Mouse (Mus musculus): ENCODE results near the gene Gja10.

Gja10 gene

GRCm38 (mm10) chr4:32560724-32561554, 41.6 kb downstream of the Gja10 start:
- no peak for DNase-seq (ENCODE audit: low spot score)

GRCm38 (mm10) chr4:32560246-32560645, 42.3 kb downstream of the Gja10 start:
- no peak for DNase-seq (ENCODE audit: low spot score)

- no peak for DNase-seq (ENCODE audit: low spot score)
Observed at GRCm38 (mm10) chr4:32555506-32555905, 47.1 kb downstream of the Gja10 start.

- no peak for DNase-seq (ENCODE audit: low spot score)
Observed at GRCm38 (mm10) chr4:32551337-32551736, 51.2 kb downstream of the Gja10 start.

- no peak for DNase-seq (ENCODE audit: low spot score)
Observed at GRCm38 (mm10) chr4:32549150-32549549, 53.4 kb downstream of the Gja10 start.
